Mouse (Mus musculus): Measurements from ENCODE around the gene Hmmr.

Hmmr gene

GRCm38 (mm10) chr11:40733339-40734174 lies at the start of gene Hmmr, which contains the start of gene Nudcd2:
Gene Hmmr (minus strand): TSS chr11:40733422.
Gene Nudcd2 (plus strand): TSS chr11:40733667.
- peak; percentile 95 to 97 for DNase-seq (ENCODE audit: inconsistent age in 2 of 2, low spot score in 1 of 2)

GRCm38 (mm10) chr11:40781857-40782256 lies 48.6 kb upstream of the Hmmr start:
- DNase-seq (ENCODE audit: inconsistent age in 2 of 2, low spot score in 1 of 2): no peak

GRCm38 (mm10) chr11:40775315-40776269 lies 42.4 kb upstream of the Hmmr start:
- DNase-seq (ENCODE audit: inconsistent age in 2 of 2, low spot score in 1 of 2): peak; percentile 5 to 74

- no peak for DNase-seq (ENCODE audit: inconsistent age in 2 of 2, low spot score in 1 of 2)
Measured at GRCm38 (mm10) chr11:40764690-40765089, 31.5 kb upstream of the Hmmr start.

GRCm38 (mm10) chr11:40763395-40763794 lies 30.2 kb upstream of the Hmmr start:
- peak in 1 of 2 experiments; percentile 39 for DNase-seq (ENCODE audit: inconsistent age in 2 of 2, low spot score in 1 of 2)

- no peak for DNase-seq (ENCODE audit: inconsistent age in 2 of 2, low spot score in 1 of 2)
Measured at GRCm38 (mm10) chr11:40759896-40760295, 26.7 kb upstream of the Hmmr start.

GRCm38 (mm10) chr11:40755968-40756367 lies 22.7 kb upstream of the Hmmr start:
- DNase-seq (ENCODE audit: inconsistent age in 2 of 2, low spot score in 1 of 2): peak in 1 of 2 experiments; percentile 9

- DNase-seq (ENCODE audit: inconsistent age in 2 of 2, low spot score in 1 of 2): peak; percentile 96 to 98
Measured at GRCm38 (mm10) chr11:40755109-40755627, 21.9 kb upstream of the Hmmr start, which contains the start of gene Ccng1. Gene Ccng1 (minus strand): TSS chr11:40755311.

- DNase-seq (ENCODE audit: inconsistent age in 2 of 2, low spot score in 1 of 2): no peak
Measured at GRCm38 (mm10) chr11:40754664-40755107, 21.5 kb upstream of the Hmmr start.

GRCm38 (mm10) chr11:40753836-40754235 lies 20.6 kb upstream of the Hmmr start:
- no peak for DNase-seq (ENCODE audit: inconsistent age in 2 of 2, low spot score in 1 of 2)

GRCm38 (mm10) chr11:40747716-40748115 lies 14.5 kb upstream of the Hmmr start:
- DNase-seq (ENCODE audit: inconsistent age in 2 of 2, low spot score in 1 of 2): no peak

GRCm38 (mm10) chr11:40746361-40746760 lies 13.1 kb upstream of the Hmmr start:
- no peak for DNase-seq (ENCODE audit: inconsistent age in 2 of 2, low spot score in 1 of 2)

- DNase-seq (ENCODE audit: inconsistent age in 2 of 2, low spot score in 1 of 2): no peak
Measured at GRCm38 (mm10) chr11:40744348-40744747, 11.1 kb upstream of the Hmmr start.

- DNase-seq (ENCODE audit: inconsistent age in 2 of 2, low spot score in 1 of 2): no peak
Measured at GRCm38 (mm10) chr11:40741605-40742262, 8.5 kb upstream of the Hmmr start.

- DNase-seq (ENCODE audit: inconsistent age in 2 of 2, low spot score in 1 of 2): no peak
Measured at GRCm38 (mm10) chr11:40737369-40737768, 4.1 kb upstream of the Hmmr start.

GRCm38 (mm10) chr11:40734251-40734752 lies 1.1 kb upstream of the Hmmr start:
- no peak for DNase-seq (ENCODE audit: inconsistent age in 2 of 2, low spot score in 1 of 2)

- no peak for DNase-seq (ENCODE audit: inconsistent age in 2 of 2, low spot score in 1 of 2)
Measured at GRCm38 (mm10) chr11:40732997-40733338, 254 bp downstream of the Hmmr start.

- no peak for DNase-seq (ENCODE audit: inconsistent age in 2 of 2, low spot score in 1 of 2)
Measured at GRCm38 (mm10) chr11:40718324-40718723, 14.9 kb downstream of the Hmmr start.

- DNase-seq (ENCODE audit: inconsistent age in 2 of 2, low spot score in 1 of 2): no peak
Measured at GRCm38 (mm10) chr11:40715524-40715923, 17.7 kb downstream of the Hmmr start.

GRCm38 (mm10) chr11:40713858-40714257 lies 19.4 kb downstream of the Hmmr start:
- DNase-seq (ENCODE audit: inconsistent age in 2 of 2, low spot score in 1 of 2): peak in 1 of 2 experiments; percentile 41
